Mouse (Mus musculus): ENCODE data around the gene Olfr1249. TPM values are rescaled to one million over a fixed set of nuclear protein-coding genes. Genes with fewer than 3 reads are reported as not detected.
"Not testable (repeated sequence)": the region's sequence is repeated elsewhere in the genome, so short reads cannot be mapped to it uniquely, and the experiment has no call there.

Olfr1249 gene
- polyA plus RNA-seq (2014; fragmentation: Nextera tagmentation; extraction: Ambion mirVana), result not detected in 2 replicates

- H3K9me3 ChIP-seq (ENCODE audit: control insufficient read depth, low read length), result no peaks in the 10 kb centered on the region
- no peak for DNase-seq (ENCODE audit: low spot score)
- 96% methylated on average over 2 of the region's 2 CpGs for WGBS
These were observed at the start of gene Olfr1249 for GRCm38 (mm10) chr2:89634883-89635282. TSS of gene Olfr1249 (minus strand) at chr2:89634983.

GRCm38 (mm10) chr2:89671836-89672235, 37.1 kb upstream of the Olfr1249 start, which contains the start of gene Olfr1251:
TSS of gene Olfr1251 (minus strand) at chr2:89671936.
- H3K9me3 ChIP-seq (ENCODE audit: control insufficient read depth, low read length), result no peaks in the 10 kb centered on the region
- ATAC-seq (ENCODE audit: low FRiP score) (no peak), DNase-seq (ENCODE audit: low spot score) (no peak)
- H3K27me3 ChIP-seq (ENCODE audit: control insufficient read depth, insufficient read depth, low read length), result no peaks in the 10 kb centered on the region
- H3K4me3 ChIP-seq (replicated peaks; ENCODE audit: low read length), result no peak within 1 kb of the TSS
- no peaks in the 10 kb centered on the region for H3K36me3 ChIP-seq (replicated peaks; ENCODE audit: control insufficient read depth, insufficient read depth)
- no peak within 1 kb of the TSS for H3K9ac ChIP-seq
- H3K4me2 ChIP-seq (replicated peaks), result no peak within 1 kb of the TSS
- no peak within 1 kb of the TSS for H3K27ac ChIP-seq
- no peaks in the 10 kb centered on the region for H3K4me1 ChIP-seq (replicated peaks; ENCODE audit: control insufficient read depth, insufficient read depth, low read length)

More at GRCm38 (mm10) chr2:89634883-89635282, at the start of gene Olfr1249:
- H3K4me2 ChIP-seq (replicated peaks), result no peak within 1 kb of the TSS
- ATAC-seq (ENCODE audit: low FRiP score), result no peak
- no peak within 1 kb of the TSS for H3K9ac ChIP-seq
- H3K36me3 ChIP-seq (replicated peaks; ENCODE audit: control insufficient read depth, insufficient read depth), result no peaks in the 10 kb centered on the region
- no peak within 1 kb of the TSS for H3K27ac ChIP-seq
- H3K4me1 ChIP-seq (replicated peaks; ENCODE audit: control insufficient read depth, insufficient read depth, low read length), result no peaks in the 10 kb centered on the region
- no peak within 1 kb of the TSS for H3K4me3 ChIP-seq (replicated peaks; ENCODE audit: low read length)
- H3K27me3 ChIP-seq (ENCODE audit: control insufficient read depth, insufficient read depth, low read length), result no peaks in the 10 kb centered on the region

- Histone ChIP-seq H3K4me2 (replicated peaks) (no peak within 1 kb of the TSS), H3K4me3 (replicated peaks; ENCODE audit: low read length) (no peak within 1 kb of the TSS), H3K27me3 (ENCODE audit: control insufficient read depth, insufficient read depth, low read length) (no peaks in the 10 kb centered on the region), H3K9me3 (ENCODE audit: control insufficient read depth, low read length) (no peaks in the 10 kb centered on the region), H3K27ac (no peak within 1 kb of the TSS), H3K9ac (no peak within 1 kb of the TSS), H3K4me1 (replicated peaks; ENCODE audit: control insufficient read depth, insufficient read depth, low read length) (no peaks in the 10 kb centered on the region), H3K36me3 (replicated peaks; ENCODE audit: control insufficient read depth, insufficient read depth) (no peaks in the 10 kb centered on the region)
- DNase-seq (ENCODE audit: low spot score), result no peak
- ATAC-seq (ENCODE audit: low FRiP score), result no peak
These were observed 26.6 kb upstream of the Olfr1249 start, which contains the start of gene Olfr1250 for GRCm38 (mm10) chr2:89661367-89661766. TSS of gene Olfr1250 (minus strand) at chr2:89661467.

GRCm38 (mm10) chr2:89618145-89618544, 16.6 kb downstream of the Olfr1249 start, which contains the start of gene Olfr1248:
TSS of gene Olfr1248 (minus strand) at chr2:89618245.
- not testable (repeated sequence) for H3K4me2 ChIP-seq (replicated peaks); H3K4me1 ChIP-seq (replicated peaks; ENCODE audit: control insufficient read depth, insufficient read depth, low read length); ATAC-seq (ENCODE audit: low FRiP score); H3K27ac ChIP-seq; H3K27me3 ChIP-seq (ENCODE audit: control insufficient read depth, insufficient read depth, low read length); DNase-seq (ENCODE audit: low spot score); H3K9ac ChIP-seq; H3K36me3 ChIP-seq (replicated peaks; ENCODE audit: control insufficient read depth, insufficient read depth); H3K9me3 ChIP-seq (ENCODE audit: control insufficient read depth, low read length); H3K4me3 ChIP-seq (replicated peaks; ENCODE audit: low read length)
- 95% methylated on average over 1 of the region's 1 CpGs for WGBS

GRCm38 (mm10) chr2:89614030-89614429, 20.8 kb downstream of the Olfr1249 start, which contains the start of gene Olfr1247:
TSS of gene Olfr1247 (minus strand) at chr2:89614130.
- Histone ChIP-seq H3K9ac (no peak within 1 kb of the TSS), H3K27ac (no peak within 1 kb of the TSS), H3K4me2 (replicated peaks) (no peak within 1 kb of the TSS), H3K27me3 (ENCODE audit: control insufficient read depth, insufficient read depth, low read length) (no peaks in the 10 kb centered on the region), H3K4me1 (replicated peaks; ENCODE audit: control insufficient read depth, insufficient read depth, low read length) (no peaks in the 10 kb centered on the region), H3K4me3 (replicated peaks; ENCODE audit: low read length) (no peak within 1 kb of the TSS), H3K36me3 (replicated peaks; ENCODE audit: control insufficient read depth, insufficient read depth) (no peaks in the 10 kb centered on the region), H3K9me3 (ENCODE audit: control insufficient read depth, low read length) (no peaks in the 10 kb centered on the region)
- WGBS, result 98% methylated on average over 2 of the region's 2 CpGs
- ATAC-seq (ENCODE audit: low FRiP score) (no peak), DNase-seq (ENCODE audit: low spot score) (no peak)

GRCm38 (mm10) chr2:89593057-89593456, 41.7 kb downstream of the Olfr1249 start, which contains the start of gene Olfr1246:
TSS of gene Olfr1246 (minus strand) at chr2:89593157.
- Histone ChIP-seq H3K9ac (no peak within 1 kb of the TSS), H3K27me3 (ENCODE audit: control insufficient read depth, insufficient read depth, low read length) (no peaks in the 10 kb centered on the region), H3K4me2 (replicated peaks) (no peak within 1 kb of the TSS), H3K4me3 (replicated peaks; ENCODE audit: low read length) (no peak within 1 kb of the TSS), H3K4me1 (replicated peaks; ENCODE audit: control insufficient read depth, insufficient read depth, low read length) (no peaks in the 10 kb centered on the region), H3K36me3 (replicated peaks; ENCODE audit: control insufficient read depth, insufficient read depth) (no peaks in the 10 kb centered on the region), H3K9me3 (ENCODE audit: control insufficient read depth, low read length) (no peaks in the 10 kb centered on the region), H3K27ac (no peak within 1 kb of the TSS)
- no peak for ATAC-seq (ENCODE audit: low FRiP score)
- 92% methylated on average over 2 of the region's 2 CpGs for WGBS
- DNase-seq (ENCODE audit: low spot score), result no peak

Other genes starting within 250 kb of the Olfr1249 start
- not detected in 2 replicates for gene Olfr1238, start 225.3 kb downstream of the Olfr1249 start, polyA plus RNA-seq (2014; fragmentation: Nextera tagmentation; extraction: Ambion mirVana)
- gene Olfr1239, start 214.6 kb downstream of the Olfr1249 start, polyA plus RNA-seq (2014; fragmentation: Nextera tagmentation; extraction: Ambion mirVana), result not detected in 2 replicates
- not detected in 2 replicates for gene Olfr1240, start 192.0 kb downstream of the Olfr1249 start, polyA plus RNA-seq (2014; fragmentation: Nextera tagmentation; extraction: Ambion mirVana)
- not detected in 2 replicates for gene Olfr1241, start 147.9 kb downstream of the Olfr1249 start, polyA plus RNA-seq (2014; fragmentation: Nextera tagmentation; extraction: Ambion mirVana)
- gene Olfr1242, start 136.6 kb downstream of the Olfr1249 start, polyA plus RNA-seq (2014; fragmentation: Nextera tagmentation; extraction: Ambion mirVana), result not detected in 2 replicates
- gene Olfr1243, start 103.5 kb downstream of the Olfr1249 start, polyA plus RNA-seq (2014; fragmentation: Nextera tagmentation; extraction: Ambion mirVana), result not detected in 2 replicates
- gene Olfr1245, start 56.5 kb downstream of the Olfr1249 start, polyA plus RNA-seq (2014; fragmentation: Nextera tagmentation; extraction: Ambion mirVana), result not detected in 2 replicates
- gene Olfr1246, start 41.8 kb downstream of the Olfr1249 start, polyA plus RNA-seq (2014; fragmentation: Nextera tagmentation; extraction: Ambion mirVana), result not detected in 2 replicates
- gene Olfr1247, start 20.9 kb downstream of the Olfr1249 start, polyA plus RNA-seq (2014; fragmentation: Nextera tagmentation; extraction: Ambion mirVana), result 0.04 TPM in 1 of 2 replicates, not detected in the other
- gene Olfr1248, start 16.7 kb downstream of the Olfr1249 start, polyA plus RNA-seq (2014; fragmentation: Nextera tagmentation; extraction: Ambion mirVana), result not detected in 2 replicates
- gene Olfr1250, start 26.5 kb upstream of the Olfr1249 start, polyA plus RNA-seq (2014; fragmentation: Nextera tagmentation; extraction: Ambion mirVana), result not detected in 2 replicates
- gene Olfr1251, start 37.0 kb upstream of the Olfr1249 start, polyA plus RNA-seq (2014; fragmentation: Nextera tagmentation; extraction: Ambion mirVana), result not detected in 2 replicates
- gene Olfr1252, start 90.0 kb upstream of the Olfr1249 start, polyA plus RNA-seq (2014; fragmentation: Nextera tagmentation; extraction: Ambion mirVana), result not detected in 2 replicates
- not detected in 2 replicates for gene Olfr1253, start 122.1 kb upstream of the Olfr1249 start, polyA plus RNA-seq (2014; fragmentation: Nextera tagmentation; extraction: Ambion mirVana)
- gene Olfr1254, start 158.6 kb upstream of the Olfr1249 start, polyA plus RNA-seq (2014; fragmentation: Nextera tagmentation; extraction: Ambion mirVana), result not detected in 2 replicates
- not detected in 2 replicates for gene Olfr1255, start 177.1 kb upstream of the Olfr1249 start, polyA plus RNA-seq (2014; fragmentation: Nextera tagmentation; extraction: Ambion mirVana)
- gene Olfr1256, start 206.6 kb upstream of the Olfr1249 start, polyA plus RNA-seq (2014; fragmentation: Nextera tagmentation; extraction: Ambion mirVana), result not detected in 2 replicates
- 0.21 and 0.23 TPM in 2 replicates for gene Olfr48, start 213.2 kb upstream of the Olfr1249 start, polyA plus RNA-seq (2014; fragmentation: Nextera tagmentation; extraction: Ambion mirVana)
- not detected in 2 replicates for gene Olfr1257, start 243.5 kb upstream of the Olfr1249 start, polyA plus RNA-seq (2014; fragmentation: Nextera tagmentation; extraction: Ambion mirVana)

All from hindbrain, embryonic 14.5 days (tissue).